In the genomic region with DNA sequence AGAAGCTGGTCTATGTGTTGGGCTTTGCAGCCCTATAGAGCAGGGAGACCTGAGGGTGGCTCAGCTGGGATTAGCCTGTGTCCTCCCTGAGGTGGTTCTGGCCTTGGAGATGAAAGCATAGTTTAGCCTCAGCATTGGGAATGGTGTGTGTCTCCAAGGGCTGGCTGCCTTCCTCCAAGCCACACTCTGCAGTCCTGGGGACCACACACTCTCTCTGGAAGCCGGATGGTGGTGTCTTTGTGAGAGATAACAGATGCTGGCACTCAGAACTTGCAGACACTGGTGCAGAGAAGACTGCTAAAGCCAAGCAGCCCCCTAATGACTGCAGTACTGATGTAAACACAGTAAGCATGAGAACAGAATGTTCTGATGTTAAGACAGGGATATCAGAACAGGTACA, we compare ENCODE assay signal across 12 mouse cellular contexts.
"Had no signal": no experiment of that assay in that cellular context is flagged by ENCODE, and none has a peak within 500 bp of the region (broad histone marks: within the 10 kb centered on the region; RNA-seq: fewer than 3 reads in every experiment).

No protein-coding gene starts in this region.

- H3K36me3 ChIP-seq: hindbrain, embryonic 15.5 days; limb, embryonic 15.5 days; liver, embryonic 12.5 days; midbrain, embryonic 13.5 days; neural tube, embryonic 15.5 days had no signal

- H3K4me2 ChIP-seq: hindbrain, embryonic 15.5 days; limb, embryonic 15.5 days; liver, embryonic 12.5 days; midbrain, embryonic 13.5 days; neural tube, embryonic 15.5 days had no signal

- H3K27ac ChIP-seq: hindbrain, embryonic 15.5 days; limb, embryonic 15.5 days; liver, embryonic 12.5 days; midbrain, embryonic 13.5 days; neural tube, embryonic 15.5 days had no signal

- H3K4me3 ChIP-seq: hindbrain, embryonic 15.5 days; limb, embryonic 15.5 days; liver, embryonic 12.5 days; midbrain, embryonic 13.5 days; myocyte; neural tube, embryonic 15.5 days had no signal

- H3K27me3 ChIP-seq: hindbrain, embryonic 15.5 days; limb, embryonic 15.5 days; liver, embryonic 12.5 days; midbrain, embryonic 13.5 days; neural tube, embryonic 15.5 days had no signal

- DNase-seq: kidney, adult 11 months; kidney, postnatal 36 days; right cerebral cortex, adult 18-20 months; right cerebral cortex, postnatal 25 days; thymus, adult 2 months; thymus, postnatal 25 days had no signal

- H3K9ac ChIP-seq: hindbrain, embryonic 15.5 days; limb, embryonic 15.5 days; liver, embryonic 12.5 days; midbrain, embryonic 13.5 days; neural tube, embryonic 15.5 days had no signal

- H3K9me3 ChIP-seq: hindbrain, embryonic 15.5 days; limb, embryonic 15.5 days; liver, embryonic 12.5 days; midbrain, embryonic 13.5 days; neural tube, embryonic 15.5 days had no signal

- ATAC-seq: liver, embryonic 12.5 days; midbrain, embryonic 13.5 days had no signal

- H3K4me1 ChIP-seq: liver, embryonic 12.5 days had no signal
